Mouse (Mus musculus) thymus, adult 2 months (tissue): ENCODE measurements around the gene Eif4e2.

Experiments used
- CTCF ChIP-seq: fragments of 200-500 bp; IDR thresholded peaks from 2 replicates; pipeline ENCODE4 v1.5.1; 2012; ENCODE audit warnings: mild to moderate bottlenecking, control low read depth, low read length, moderate library complexity, borderline replicate concordance; ENCODE audit not compliant: control insufficient read depth, poor library complexity, insufficient read depth; ENCODE audit errors: extremely low read depth
- POLR2A ChIP-seq: fragments of 200-500 bp; IDR thresholded peaks from 2 replicates; pipeline ENCODE4 v1.6.1; 2012; ENCODE audit warnings: mild to moderate bottlenecking, low read length, control low read depth, moderate library complexity; ENCODE audit not compliant: control insufficient read depth, poor library complexity, insufficient read depth; ENCODE audit errors: extremely low read depth

DNA sequence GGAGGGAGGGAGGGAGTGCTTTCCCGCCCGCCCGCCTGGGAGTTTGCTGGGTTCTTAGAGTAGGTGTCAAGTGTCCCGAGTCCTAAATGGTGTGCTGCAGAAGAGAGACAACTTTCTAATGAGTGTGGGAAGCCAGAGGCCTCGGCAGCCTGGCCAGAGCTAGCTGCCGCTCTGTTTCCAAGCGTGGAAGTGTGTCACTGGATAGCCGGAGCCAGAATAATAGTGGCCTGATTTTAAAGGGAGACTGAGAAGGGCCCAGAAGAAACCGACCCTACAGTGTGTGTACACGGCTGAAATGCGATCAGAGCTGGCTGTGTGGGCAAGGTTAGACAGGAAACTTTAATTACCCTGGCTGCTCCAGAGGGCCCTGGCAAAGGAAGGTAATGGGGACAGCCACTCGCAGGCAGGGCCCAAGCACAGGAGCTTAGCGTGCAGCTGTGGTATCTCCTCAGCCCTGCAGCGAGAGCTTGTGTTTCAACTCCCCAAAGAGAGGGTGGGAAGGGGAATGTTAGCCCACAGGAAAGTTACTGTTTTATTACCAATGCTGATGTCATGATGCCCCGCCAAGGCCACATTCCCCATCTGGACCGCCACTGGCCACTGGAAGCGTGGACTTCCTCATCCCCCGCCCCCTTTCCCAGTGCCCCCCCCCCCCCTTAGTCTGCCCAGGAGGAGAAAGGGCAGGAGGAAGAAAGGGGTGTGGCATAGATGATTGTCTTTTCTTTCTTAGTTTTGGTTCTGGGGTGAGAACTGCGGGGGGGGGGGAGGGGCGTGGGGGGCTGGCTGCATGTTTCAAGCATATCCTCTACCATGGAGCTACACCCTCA, 57.1 kb downstream of the Eif4e2 start:
- TF ChIP-seq POLR2A (no peak), CTCF (no peak)
